Mouse (Mus musculus) lung, postnatal 0 days (tissue): ENCODE measurements around the gene Tmem53. TPM values are rescaled to one million over a fixed set of nuclear protein-coding genes. Genes with fewer than 3 reads are reported as not detected.

Experiments
- ATAC-seq: fragments of 200-750 bp; cut with Nextera tagmentation; 2 replicates; pipeline ENCODE4 v1.8.0; 2017; ENCODE audit warnings: moderate library complexity
- DNase-seq: peaks from one replicate; pipeline ENCODE4 v3.0.0-alpha.2; 2016; ENCODE audit warnings: low spot score
- H3K27ac ChIP-seq: fragments of 300-500 bp; sonication (generic); 2 replicates; pipeline ENCODE4 v1.5.1; 2014; ENCODE audit warnings: antibody characterized with exemption, mild to moderate bottlenecking, low read length, mixed read lengths
- H3K27me3 ChIP-seq: fragments of 300-500 bp; sonication (generic); replicated peaks from 2 replicates; pipeline ENCODE4 v1.6.1; 2014; ENCODE audit warnings: low read length, mixed read lengths; ENCODE audit not compliant: insufficient read depth
- H3K36me3 ChIP-seq: fragments of 300-500 bp; sonication (generic); 2 replicates; pipeline ENCODE4 v1.6.1; 2014; ENCODE audit warnings: low read length, mixed read lengths; ENCODE audit not compliant: insufficient read depth
- H3K4me1 ChIP-seq: fragments of 300-500 bp; sonication (generic); 2 replicates; pipeline ENCODE4 v1.6.1; 2014; ENCODE audit warnings: antibody characterized with exemption, low read depth, low read length, mixed read lengths; ENCODE audit not compliant: insufficient read depth
- H3K4me2 ChIP-seq: fragments of 300-500 bp; sonication (generic); replicated peaks from 2 replicates; pipeline ENCODE4 v1.6.1; 2014; ENCODE audit warnings: low read depth, mild to moderate bottlenecking, low read length, moderate library complexity, mixed read lengths
- H3K4me3 ChIP-seq: fragments of 300-500 bp; sonication (generic); 2 replicates; pipeline ENCODE4 v1.5.1; 2014; ENCODE audit warnings: low read depth, low read length
- H3K9ac ChIP-seq: fragments of 300-500 bp; sonication (generic); replicated peaks from 2 replicates; pipeline ENCODE4 v1.6.1; 2014; ENCODE audit warnings: low read depth, mild to moderate bottlenecking
- H3K9me3 ChIP-seq: fragments of 300-500 bp; sonication (generic); 2 replicates; pipeline ENCODE4 v1.6.1; 2016; ENCODE audit warnings: low read length, mixed read lengths
- CTCF ChIP-seq: IDR thresholded peaks from 2 replicates; pipeline ENCODE4 v1.5.1; 2016; ENCODE audit warnings: antibody characterized with exemption, mild to moderate bottlenecking
- EP300 ChIP-seq: IDR thresholded peaks from 2 replicates; pipeline ENCODE4 v1.6.1; 2016; ENCODE audit warnings: antibody characterized with exemption, mild to moderate bottlenecking, control low read depth
- WGBS: fragments of 180-500 bp; shearing (Covaris S2); extraction: QIAGEN DNeasy Blood & Tissue Kit; methylation state at CpG from one replicate; pipeline ENCODE4 v1.1.7; 2014; 5-methylcytosine and 5-hydroxymethylcytosine counted together
- polyA plus RNA-seq: library from polyadenylated mRNA; unstranded; fragments of >200 nt; fragmentation: Nextera tagmentation; extraction: Ambion mirVana; gene quantifications from 2 replicates; pipeline ENCODE4 v1.2.1, GENCODE M21; 2015

Gene Tmem53
- polyA plus RNA-seq, 1 experiment from 2014 or later, result 27.6 TPM

DNA sequence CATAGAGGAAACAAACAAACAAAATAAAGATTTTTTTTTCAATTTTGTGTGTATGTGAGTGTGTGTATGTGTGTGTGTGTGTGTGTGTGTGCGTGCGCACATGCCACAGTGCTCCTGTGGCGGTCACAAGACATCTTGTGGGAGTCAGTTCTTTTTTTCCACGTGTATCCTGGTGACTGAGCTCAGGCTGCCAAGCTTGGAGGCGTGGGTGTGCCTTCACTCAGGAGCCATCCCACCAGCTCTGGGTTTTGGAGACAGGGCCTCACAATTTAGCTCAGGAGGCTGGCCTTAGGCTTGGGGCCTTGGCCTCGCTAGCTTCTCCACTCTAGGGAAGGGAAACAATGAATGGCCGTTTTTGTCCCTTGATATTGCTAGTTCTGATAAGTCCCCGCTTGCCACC lies 27.6 kb upstream of the Tmem53 start:
- H3K4me3 ChIP-seq, result no peak overlapping the region

DNA sequence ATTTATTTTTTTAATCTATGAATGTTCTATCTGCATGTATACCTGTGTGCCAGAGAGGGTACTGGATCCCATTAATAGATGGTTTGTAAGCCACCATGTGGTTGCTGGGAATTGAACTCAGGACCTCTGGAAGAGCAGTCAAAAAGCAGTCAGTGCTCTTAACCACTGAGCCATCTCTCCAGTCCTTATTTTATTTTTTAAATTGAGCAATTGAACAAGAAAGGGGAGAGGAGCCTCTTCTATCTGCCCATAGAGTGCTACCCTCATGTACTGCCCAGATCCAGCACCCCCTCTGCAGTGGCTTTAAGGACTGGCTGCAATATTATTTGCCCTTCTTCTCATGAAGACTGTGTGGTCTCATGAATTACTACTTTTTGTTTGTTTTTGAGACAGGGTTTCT lies 26.5 kb upstream of the Tmem53 start:
- no peaks in the 10 kb centered on the region for H3K9me3 ChIP-seq
- H3K27me3 ChIP-seq, result no peaks in the 10 kb centered on the region
- no peak overlapping the region for H3K27ac ChIP-seq
- no peak overlapping the region for H3K4me3 ChIP-seq
- no peak for TF ChIP-seq CTCF
- no peak for TF ChIP-seq EP300
- ATAC-seq (no peak), DNase-seq (no peak)
- H3K9ac ChIP-seq, result no peak overlapping the region
- no peaks in the 10 kb centered on the region for H3K4me1 ChIP-seq
- no peak overlapping the region for H3K4me2 ChIP-seq
- H3K36me3 ChIP-seq, result no peaks in the 10 kb centered on the region

More for the DNA sequence above, 27.6 kb upstream of the Tmem53 start:
- no peak overlapping the region for H3K4me2 ChIP-seq
- no peak overlapping the region for H3K27ac ChIP-seq
- no peaks in the 10 kb centered on the region for H3K4me1 ChIP-seq
- H3K9ac ChIP-seq, result no peak overlapping the region
- H3K27me3 ChIP-seq, result no peaks in the 10 kb centered on the region
- no peaks in the 10 kb centered on the region for H3K9me3 ChIP-seq
- WGBS, result 71% methylated on average over 8 of the region's 8 CpGs
- H3K36me3 ChIP-seq, result no peaks in the 10 kb centered on the region
- DNase-seq (no peak), ATAC-seq (no peak)
- TF ChIP-seq EP300 (no peak), CTCF (no peak)

DNA sequence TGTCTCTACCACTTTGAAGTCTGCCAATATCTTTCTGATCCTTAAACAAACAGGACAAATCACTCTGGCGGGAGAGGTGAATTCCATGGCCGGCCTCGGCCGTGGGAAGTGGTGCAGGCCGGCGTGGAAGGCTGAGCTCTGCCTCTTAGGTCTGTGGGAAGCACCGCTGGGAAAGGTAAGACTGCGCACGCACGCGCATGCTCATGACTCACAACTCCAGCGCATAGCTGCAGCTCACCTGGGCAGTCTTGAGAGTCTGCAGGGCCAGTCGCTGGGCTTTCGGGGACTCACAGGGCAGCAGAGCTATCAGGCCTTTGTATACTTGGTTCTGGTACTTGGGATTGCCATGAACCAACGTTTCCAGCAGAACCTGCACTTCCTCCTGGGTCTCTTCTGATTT lies 22.2 kb upstream of the Tmem53 start:
- WGBS, result 34% methylated on average over 15 of the region's 15 CpGs
- Histone ChIP-seq H3K4me3 (no peak overlapping the region), H3K36me3 (no peaks in the 10 kb centered on the region), H3K9ac (no peak overlapping the region), H3K27ac (no peak overlapping the region), H3K9me3 (no peaks in the 10 kb centered on the region), H3K4me2 (no peak overlapping the region), H3K27me3 (no peaks in the 10 kb centered on the region), H3K4me1 (no peaks in the 10 kb centered on the region)
- ATAC-seq, result peak; percentile 68
- DNase-seq, result peak; percentile 51
- no peak for TF ChIP-seq CTCF
- no peak for TF ChIP-seq EP300

DNA sequence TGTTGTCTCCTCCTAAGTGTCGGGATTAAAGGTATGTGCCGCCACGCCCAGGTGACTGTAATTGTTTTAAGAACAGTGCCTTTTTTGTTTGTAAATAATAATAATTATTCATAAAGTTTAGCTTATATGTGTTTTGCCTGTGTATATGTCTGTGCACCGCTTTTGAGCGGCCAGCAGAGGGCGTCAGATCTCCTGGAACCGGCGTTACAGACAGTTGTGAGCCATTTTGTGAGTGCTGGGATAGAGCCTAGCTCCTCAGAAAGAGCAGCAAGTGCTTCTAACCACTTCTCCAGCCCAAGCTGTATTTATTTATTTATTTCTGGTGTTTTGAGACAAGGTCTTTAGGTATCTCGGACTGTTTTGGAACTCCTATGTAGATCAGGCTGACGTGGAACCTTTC lies 21.4 kb upstream of the Tmem53 start:
- Histone ChIP-seq H3K9ac (no peak overlapping the region), H3K4me2 (no peak overlapping the region), H3K4me3 (no peak overlapping the region), H3K27ac (no peak overlapping the region), H3K4me1 (no peaks in the 10 kb centered on the region), H3K27me3 (no peaks in the 10 kb centered on the region), H3K9me3 (no peaks in the 10 kb centered on the region), H3K36me3 (no peaks in the 10 kb centered on the region)
- ATAC-seq (no peak), DNase-seq (peak; percentile 28)
- WGBS, result 52% methylated on average over 10 of the region's 10 CpGs
- peak; percentile 63 for TF ChIP-seq CTCF
- TF ChIP-seq EP300, result no peak

DNA sequence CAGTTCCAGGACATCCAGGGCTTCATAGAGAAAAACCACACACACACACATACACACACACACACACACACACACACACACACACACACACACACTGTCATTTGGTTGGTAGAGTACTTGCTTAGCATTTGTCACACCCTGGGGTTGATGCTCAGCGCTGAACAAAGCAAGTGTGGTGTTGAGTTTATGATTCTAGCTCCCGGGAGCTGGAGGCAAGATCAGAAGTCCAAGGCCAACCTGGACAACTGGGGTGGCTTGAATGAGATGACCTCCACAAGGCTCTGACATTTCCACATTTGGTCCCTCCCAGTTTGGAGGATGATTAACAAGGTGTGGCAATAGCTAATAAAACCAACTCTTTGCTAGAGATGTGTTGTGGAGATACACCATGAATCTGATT lies 20.5 kb upstream of the Tmem53 start:
- H3K4me3 ChIP-seq, result no peak overlapping the region
- H3K9me3 ChIP-seq, result no peaks in the 10 kb centered on the region
- no peaks in the 10 kb centered on the region for H3K36me3 ChIP-seq
- no peaks in the 10 kb centered on the region for H3K4me1 ChIP-seq
- H3K4me2 ChIP-seq, result no peak overlapping the region
- H3K27me3 ChIP-seq, result no peaks in the 10 kb centered on the region
- ATAC-seq (no peak), DNase-seq (no peak)
- 84% methylated on average over 2 of the region's 2 CpGs for WGBS
- TF ChIP-seq EP300 (no peak), CTCF (no peak)
- H3K27ac ChIP-seq, result no peak overlapping the region
- no peak overlapping the region for H3K9ac ChIP-seq

DNA sequence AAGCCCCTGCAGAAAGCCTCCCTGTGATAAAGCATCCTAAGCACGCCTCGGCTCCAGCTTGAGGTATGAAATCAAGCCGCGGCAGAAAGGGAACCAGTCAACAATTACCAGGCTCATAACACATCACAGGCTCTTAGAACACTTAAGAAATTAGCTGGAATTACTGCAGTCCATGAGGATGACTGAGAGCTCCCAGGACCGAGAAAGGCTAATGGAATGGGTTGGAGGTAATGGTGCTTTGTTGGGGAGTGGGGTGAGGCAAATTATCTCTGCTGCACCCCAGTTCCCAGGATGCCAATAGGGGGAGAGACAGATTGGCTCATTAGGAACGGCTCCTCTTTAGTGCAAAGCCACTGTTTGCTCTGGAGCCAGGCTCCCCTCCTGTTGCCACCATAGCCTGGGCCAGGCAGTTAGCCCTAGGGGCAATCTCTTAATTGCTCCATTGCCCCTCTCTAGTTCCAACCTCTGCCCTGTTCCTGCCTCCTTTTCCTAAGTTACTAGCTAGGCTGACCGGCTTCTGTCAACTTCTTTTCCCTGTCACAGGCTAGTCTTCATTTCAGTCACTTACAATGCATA lies 17.5 kb upstream of the Tmem53 start:
- Histone ChIP-seq H3K4me2 (no peak overlapping the region), H3K4me3 (no peak overlapping the region), H3K36me3 (no peaks in the 10 kb centered on the region), H3K4me1 (no peaks in the 10 kb centered on the region), H3K27me3 (no peaks in the 10 kb centered on the region), H3K9ac (no peak overlapping the region), H3K27ac (no peak overlapping the region), H3K9me3 (no peaks in the 10 kb centered on the region)
- ATAC-seq, result no peak
- 72% methylated on average over 7 of the region's 7 CpGs for WGBS
- no peak for DNase-seq
- TF ChIP-seq CTCF (no peak), EP300 (no peak)

DNA sequence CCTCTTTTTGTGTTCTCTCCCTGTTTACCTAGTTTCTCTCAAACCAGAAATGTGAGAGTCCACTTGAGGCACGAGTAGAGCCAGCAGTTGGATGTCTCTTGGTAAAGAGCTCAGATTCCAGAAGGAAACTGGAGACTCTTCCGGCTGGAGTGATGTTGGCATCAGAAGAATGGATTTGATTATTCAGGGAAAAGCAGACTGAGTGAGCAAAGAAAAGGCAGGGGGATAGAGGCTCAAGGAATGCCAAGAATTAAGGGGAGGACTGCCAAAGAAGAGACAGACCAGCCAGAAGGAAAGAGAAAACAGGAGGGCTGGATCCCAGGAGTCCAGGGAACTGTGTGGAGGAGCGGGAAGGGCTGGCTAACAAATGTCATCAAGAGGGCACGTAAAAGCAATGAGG lies 15.9 kb upstream of the Tmem53 start:
- ATAC-seq, result peak; percentile 9; the same call in 1 of the 2 replicates

More for the DNA sequence above, 15.9 kb upstream of the Tmem53 start:
- Histone ChIP-seq H3K9ac (no peak overlapping the region), H3K4me1 (no peaks in the 10 kb centered on the region), H3K27ac (no peak overlapping the region), H3K9me3 (no peaks in the 10 kb centered on the region), H3K4me2 (no peak overlapping the region), H3K36me3 (no peaks in the 10 kb centered on the region), H3K4me3 (no peak overlapping the region), H3K27me3 (no peaks in the 10 kb centered on the region)
- 25% methylated on average over 4 of the region's 4 CpGs for WGBS
- TF ChIP-seq CTCF, result no peak
- no peak for TF ChIP-seq EP300
- DNase-seq, result peak; percentile 51
